Mouse (Mus musculus): ENCODE measurements around the gene Trabd2b. TPM values are rescaled to one million over a fixed set of nuclear protein-coding genes. Genes with fewer than 3 reads are reported as not detected.

The Trabd2b gene
- total and polyA plus RNA-seq, 3 experiments, result not detected

GRCm38 (mm10) chr4:114374330-114374729, 32.2 kb upstream of the Trabd2b start:
- no peak overlapping the region for H3K4me3 ChIP-seq (ENCODE audit: control insufficient read depth in 1 of 2, insufficient read depth in 1 of 2, low read depth in 2 of 2, low read length in 2 of 2)
- no peaks in the 10 kb centered on the region for H3K27me3 ChIP-seq (ENCODE audit: control insufficient read depth in 1 of 2, insufficient read depth in 2 of 2, low read length in 2 of 2)
- H3K36me3 ChIP-seq (ENCODE audit: control insufficient read depth in 1 of 2, insufficient read depth in 2 of 2, low read length in 2 of 2), result no peaks in the 10 kb centered on the region
- no peak overlapping the region for H3K9ac ChIP-seq (ENCODE audit: control insufficient read depth, low read depth, low read length, poor library complexity, severe bottlenecking)
- H3K27ac ChIP-seq (ENCODE audit: control insufficient read depth, low read depth, low read length), result no peak overlapping the region
- no peaks in the 10 kb centered on the region for H3K79me2 ChIP-seq (ENCODE audit: control insufficient read depth, insufficient read depth, low read length, poor library complexity)
- H3K9me3 ChIP-seq (replicated peaks; ENCODE audit: insufficient read depth, low read length), result no peaks in the 10 kb centered on the region
- no peak for TF ChIP-seq UBTF (IDR thresholded peaks at IDR 0.05; ENCODE audit: borderline replicate concordance, insufficient read depth, low read depth, low read length)
- TF ChIP-seq NRF1 (IDR thresholded peaks at IDR 0.05; ENCODE audit: insufficient read depth, low read depth, low read length, poor library complexity, severe bottlenecking), result no peak
- TF ChIP-seq NELFE (IDR thresholded peaks at IDR 0.05; ENCODE audit: low read depth, low read length), result no peak
- no peak for TF ChIP-seq BHLHE40 (IDR thresholded peaks at IDR 0.05; ENCODE audit: borderline replicate concordance, low read depth, low read length)
- no peak for TF ChIP-seq JUND (IDR thresholded peaks at IDR 0.05; ENCODE audit: low read depth, low read length)
- TF ChIP-seq EP300 (IDR thresholded peaks at IDR 0.05; ENCODE audit: low read depth in 1 of 2, low read length in 2 of 2), result no peak
- no peak for TF ChIP-seq ZKSCAN1 (IDR thresholded peaks at IDR 0.05; ENCODE audit: low read depth, low read length)
- no peak for TF ChIP-seq USF2 (IDR thresholded peaks at IDR 0.05; ENCODE audit: borderline replicate concordance in 1 of 2, insufficient read depth in 1 of 2, low read depth in 1 of 2, low read length in 2 of 2)
- no peak for TF ChIP-seq MAX (IDR thresholded peaks at IDR 0.05; ENCODE audit: low read length)
- TF ChIP-seq POLR2AphosphoS5 (IDR thresholded peaks at IDR 0.05; ENCODE audit: borderline replicate concordance, low read depth, low read length), result no peak
- TF ChIP-seq MEF2A (IDR thresholded peaks at IDR 0.05; ENCODE audit: extremely low read depth, insufficient replicate concordance, low read depth, low read length, poor library complexity, severe bottlenecking), result no peak
- TF ChIP-seq KAT2A (conservative IDR thresholded peaks at IDR 0.05; ENCODE audit: low read depth, low read length), result no peak
- TF ChIP-seq POLR2A (IDR thresholded peaks at IDR 0.05; ENCODE audit: control insufficient read depth in 1 of 2, insufficient read depth in 1 of 2, low read depth in 1 of 2, low read length in 2 of 2, poor library complexity in 1 of 2), result no peak
- no peak for TF ChIP-seq CHD2 (IDR thresholded peaks at IDR 0.05; ENCODE audit: low read length)
- TF ChIP-seq TCF12 (IDR thresholded peaks at IDR 0.05; ENCODE audit: low read depth, low read length), result no peak
- no peak for TF ChIP-seq SIN3A (IDR thresholded peaks at IDR 0.05; ENCODE audit: low read length)
- TF ChIP-seq TAL1 (IDR thresholded peaks at IDR 0.05; ENCODE audit: low read length), result no peak
- no peak for DNase-seq (ENCODE audit: low read depth, low spot score)
- no peaks in the 10 kb centered on the region for H3K4me1 ChIP-seq (ENCODE audit: control insufficient read depth in 1 of 2, insufficient read depth in 2 of 2, low read length in 2 of 2)

GRCm38 (mm10) chr4:114377531-114377930, 29.0 kb upstream of the Trabd2b start:
- no peaks in the 10 kb centered on the region for H3K4me1 ChIP-seq (ENCODE audit: control insufficient read depth in 1 of 2, insufficient read depth in 2 of 2, low read length in 2 of 2)
- H3K27me3 ChIP-seq (ENCODE audit: control insufficient read depth in 1 of 2, insufficient read depth in 2 of 2, low read length in 2 of 2), result no peaks in the 10 kb centered on the region
- DNase-seq (ENCODE audit: low read depth, low spot score), result no peak
- no peaks in the 10 kb centered on the region for H3K79me2 ChIP-seq (ENCODE audit: control insufficient read depth, insufficient read depth, low read length, poor library complexity)
- H3K27ac ChIP-seq (ENCODE audit: control insufficient read depth, low read depth, low read length), result no peak overlapping the region
- no peaks in the 10 kb centered on the region for H3K36me3 ChIP-seq (ENCODE audit: control insufficient read depth in 1 of 2, insufficient read depth in 2 of 2, low read length in 2 of 2)
- TF ChIP-seq POLR2AphosphoS2 (IDR thresholded peaks at IDR 0.05; ENCODE audit: low read length) (no peak), CHD2 (IDR thresholded peaks at IDR 0.05; ENCODE audit: low read length) (no peak), NELFE (IDR thresholded peaks at IDR 0.05; ENCODE audit: low read depth, low read length) (no peak), ZNF384 (IDR thresholded peaks at IDR 0.05; ENCODE audit: low read depth, low read length) (no peak), MAZ (IDR thresholded peaks at IDR 0.05; ENCODE audit: low read depth, low read length) (no peak), TAL1 (IDR thresholded peaks at IDR 0.05; ENCODE audit: low read length) (no peak), TBP (IDR thresholded peaks at IDR 0.05; ENCODE audit: low read depth, low read length) (no peak), E2F4 (IDR thresholded peaks at IDR 0.05; ENCODE audit: borderline replicate concordance, low read depth, low read length) (no peak), ETS1 (IDR thresholded peaks at IDR 0.05; ENCODE audit: low read depth, low read length) (no peak), RAD21 (IDR thresholded peaks at IDR 0.05; ENCODE audit: low read depth, low read length) (no peak)
- H3K9ac ChIP-seq (ENCODE audit: control insufficient read depth, low read depth, low read length, poor library complexity, severe bottlenecking), result no peak overlapping the region
- no peaks in the 10 kb centered on the region for H3K9me3 ChIP-seq (replicated peaks; ENCODE audit: insufficient read depth, low read length)
- no peak overlapping the region for H3K4me3 ChIP-seq (ENCODE audit: control insufficient read depth in 1 of 2, insufficient read depth in 1 of 2, low read depth in 2 of 2, low read length in 2 of 2)
